Mouse (Mus musculus): Measurements from ENCODE around the gene AL731706.2. TPM values are rescaled to one million over a fixed set of nuclear protein-coding genes. Genes with fewer than 3 reads are reported as not detected.
A peak's percentile ranks its signal among the peaks of the same experiment; 100 is the strongest.
"Not testable (repeated sequence)": the region's sequence is repeated elsewhere in the genome, so short reads cannot be mapped to it uniquely, and the experiment has no call there.

AL731706.2 gene
- polyA plus RNA-seq, 1 experiment from 2014 or later = 40.4 TPM

DNA sequence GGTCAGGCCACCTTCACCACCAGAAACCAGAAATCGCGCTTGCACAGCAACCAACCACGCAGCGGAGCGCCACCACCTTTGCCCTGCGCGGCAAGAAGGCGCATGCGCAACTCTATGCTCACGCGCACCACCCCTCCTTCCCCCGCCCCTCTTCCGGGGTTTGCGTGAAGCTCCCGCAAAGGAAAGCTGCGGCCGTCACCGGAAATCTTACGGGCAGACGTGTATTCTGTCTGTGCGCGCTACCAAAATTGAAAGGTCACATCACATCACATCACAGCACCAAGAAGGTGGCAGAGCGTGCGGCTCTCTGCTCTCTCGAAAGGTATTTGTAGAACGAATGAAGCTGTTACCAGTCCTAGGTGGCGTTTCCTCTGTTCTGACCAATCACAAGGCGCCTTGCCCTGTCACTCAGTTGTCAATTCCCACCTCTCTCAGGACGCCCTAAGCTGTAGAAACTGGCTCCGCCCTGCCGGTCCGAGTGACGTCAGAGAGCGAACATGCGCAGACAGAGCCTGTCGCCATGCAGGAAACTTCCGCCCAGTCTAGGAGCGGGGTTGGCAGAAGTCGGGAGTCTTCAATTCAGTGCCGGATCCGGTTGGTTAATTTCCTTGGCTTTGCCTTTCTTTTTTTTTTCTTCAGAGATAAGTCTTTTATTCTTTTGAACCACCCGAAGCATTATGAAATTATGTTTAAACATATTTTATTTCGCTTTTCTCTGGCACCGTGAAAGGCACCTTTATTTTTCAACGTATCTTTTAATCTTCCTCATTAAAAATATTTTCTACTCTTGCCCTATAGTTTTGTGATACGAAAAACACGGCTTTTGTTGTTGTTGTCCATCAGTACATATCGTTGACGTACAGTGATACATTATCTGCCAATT, 5.8 kb upstream of the AL731706.2 start, which contains the start of the genes Slx4ip, AL731706.1 and Mkks:
Slx4ip (plus strand) TSS at position 151 of the 883 bp plus-strand sequence.
AL731706.1 (minus strand) TSS at position 322 of the 883 bp plus-strand sequence.
Mkks (minus strand) TSS at position 322 of the 883 bp plus-strand sequence.
- Histone ChIP-seq H3K4me1 (peaks cover 4% of the 10 kb centered on the region; the same call in 1 of the 2 replicates), H3K27ac (peak within 1 kb of the TSS; percentile 97), H3K36me3 (peaks cover 4% of the 10 kb centered on the region; the same call in 1 of the 2 replicates), H3K27me3 (ENCODE audit: low read depth, poor library complexity, severe bottlenecking) (no peaks in the 10 kb centered on the region), H3K4me3 (peak within 1 kb of the TSS; percentile 78), H3K9me3 (replicated peaks) (no peaks in the 10 kb centered on the region)
- under 1% methylated on average over 49 of the region's 49 CpGs for WGBS
- peak; percentile 98 for DNase-seq (ENCODE audit: low spot score)

DNA sequence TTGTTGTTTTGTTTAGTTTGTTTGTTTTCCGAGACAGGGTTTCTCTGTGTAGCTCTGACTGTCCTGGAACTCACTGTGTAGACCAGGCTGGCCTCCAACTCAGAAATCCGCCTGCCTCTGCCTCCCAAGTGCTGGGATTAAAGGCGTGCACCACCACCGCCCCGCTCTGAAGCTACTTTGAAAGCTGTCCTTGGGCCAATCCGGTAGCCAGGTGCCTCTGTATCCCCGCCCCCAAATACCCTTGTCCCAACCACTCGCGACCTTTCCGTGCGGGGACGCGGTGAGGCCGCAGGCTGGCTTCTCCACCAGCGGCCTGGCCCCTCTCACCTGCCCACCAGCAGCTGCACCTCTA, 5.2 kb upstream of the AL731706.2 start:
- Histone ChIP-seq H3K4me3 (peak overlapping the region; percentile 78), H3K27ac (peak overlapping the region; percentile 97)
- H3K36me3 ChIP-seq; H3K27me3 ChIP-seq (ENCODE audit: low read depth, poor library complexity, severe bottlenecking); DNase-seq (ENCODE audit: low spot score); H3K4me1 ChIP-seq; H3K9me3 ChIP-seq (replicated peaks): not testable (repeated sequence)
- WGBS = 7% methylated on average over 15 of the region's 15 CpGs

DNA sequence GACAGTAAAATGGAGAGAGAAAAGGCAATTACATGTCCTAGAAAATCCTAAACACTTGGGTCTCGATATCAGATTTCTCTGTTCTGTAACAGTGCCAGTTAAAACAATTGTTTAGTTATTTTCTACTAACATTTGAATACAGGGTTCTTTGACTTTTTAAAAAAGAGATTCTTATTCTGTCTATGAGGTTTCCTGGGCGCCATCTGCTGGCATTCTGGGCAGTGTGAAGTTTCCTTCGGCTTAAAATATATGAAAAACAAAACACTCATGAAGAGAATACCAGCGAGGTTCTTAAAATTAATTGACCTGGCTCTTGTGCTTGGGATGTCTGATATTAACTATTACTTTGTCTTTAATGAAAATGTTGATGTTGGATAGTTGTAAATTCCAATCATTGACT, 1.4 kb upstream of the AL731706.2 start:
- Histone ChIP-seq H3K27ac (no peak overlapping the region), H3K4me3 (no peak overlapping the region), H3K36me3 (peaks cover 37% of the 10 kb centered on the region), H3K9me3 (replicated peaks) (no peaks in the 10 kb centered on the region), H3K27me3 (ENCODE audit: low read depth, poor library complexity, severe bottlenecking) (no peaks in the 10 kb centered on the region), H3K4me1 (no peaks in the 10 kb centered on the region)
- no peak for DNase-seq (ENCODE audit: low spot score)
- WGBS = 78% methylated on average over 4 of the region's 4 CpGs

DNA sequence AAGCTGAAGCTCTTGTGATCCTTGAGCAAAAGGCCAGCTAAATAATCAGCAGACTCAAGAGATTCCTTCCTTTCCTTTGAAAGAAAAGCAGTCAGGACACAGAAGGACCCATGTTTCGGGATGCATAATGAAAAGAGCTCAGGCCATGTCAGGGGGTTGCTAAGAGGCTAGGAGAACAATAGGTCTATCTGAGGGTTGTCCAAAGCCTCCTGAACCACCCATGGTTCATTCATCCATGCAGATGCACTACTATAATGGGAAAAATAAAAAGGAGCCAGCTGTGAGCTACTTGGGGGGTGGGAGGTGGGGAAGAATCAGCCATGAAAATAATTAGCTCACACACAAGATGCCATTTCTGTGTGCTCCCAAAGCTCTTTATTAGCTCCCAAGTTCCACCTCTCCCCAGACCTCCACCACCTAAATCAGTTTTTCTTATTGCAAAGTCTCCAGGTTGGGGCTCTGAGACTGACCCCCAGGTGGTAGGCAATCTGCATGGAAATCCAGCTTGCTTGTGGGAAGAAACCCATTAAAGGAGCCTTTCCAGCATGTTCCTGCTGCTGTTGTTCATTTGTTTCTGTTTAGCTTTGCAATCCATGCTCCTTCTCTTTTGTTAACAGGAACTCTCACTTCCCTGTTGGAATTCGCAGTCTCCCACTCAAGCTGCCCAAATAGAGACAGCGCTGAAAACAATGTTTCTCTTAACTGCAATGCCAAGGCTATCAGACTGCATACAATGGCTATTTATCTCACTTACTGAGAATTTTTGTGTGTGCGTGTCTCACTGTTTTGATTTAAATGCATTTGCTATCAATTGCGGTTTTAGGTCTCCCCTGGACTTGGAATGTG, 30.7 kb downstream of the AL731706.2 start:
- peaks cover 18% of the 10 kb centered on the region for H3K4me1 ChIP-seq
- H3K27me3 ChIP-seq (ENCODE audit: low read depth, poor library complexity, severe bottlenecking) = no peaks in the 10 kb centered on the region
- H3K4me3 ChIP-seq = no peak overlapping the region
- peak overlapping the region; percentile 58; the same call in 1 of the 2 replicates for H3K27ac ChIP-seq
- H3K9me3 ChIP-seq (replicated peaks) = no peaks in the 10 kb centered on the region
- H3K36me3 ChIP-seq = no peaks in the 10 kb centered on the region
- 61% methylated on average over 5 of the region's 5 CpGs for WGBS
- DNase-seq (ENCODE audit: low spot score) = no peak

DNA sequence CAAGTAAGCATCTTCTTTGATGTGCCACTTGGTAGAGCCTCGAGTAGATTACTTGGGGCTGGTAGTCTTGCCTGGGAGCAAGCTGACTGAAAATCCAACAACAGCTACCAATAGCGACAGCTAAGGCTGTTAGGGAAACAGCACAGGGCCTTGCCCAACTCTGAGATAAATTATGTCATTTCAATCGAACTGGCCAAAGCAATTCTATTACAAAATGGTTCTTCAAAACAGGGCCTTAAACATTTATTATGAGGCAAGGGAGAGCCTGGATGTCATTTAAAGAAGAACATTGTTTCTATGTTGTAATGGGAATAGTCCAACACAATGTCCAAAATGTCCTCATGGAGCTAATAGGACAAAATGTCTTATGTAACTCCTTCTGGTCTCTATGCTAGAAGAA, 35.1 kb downstream of the AL731706.2 start:
- Histone ChIP-seq H3K4me1 (peaks cover 14% of the 10 kb centered on the region), H3K9me3 (replicated peaks) (no peaks in the 10 kb centered on the region), H3K4me3 (no peak overlapping the region), H3K36me3 (no peaks in the 10 kb centered on the region), H3K27me3 (ENCODE audit: low read depth, poor library complexity, severe bottlenecking) (no peaks in the 10 kb centered on the region), H3K27ac (no peak overlapping the region)
- 69% methylated on average over 3 of the region's 3 CpGs for WGBS
- DNase-seq (ENCODE audit: low spot score) = no peak

DNA sequence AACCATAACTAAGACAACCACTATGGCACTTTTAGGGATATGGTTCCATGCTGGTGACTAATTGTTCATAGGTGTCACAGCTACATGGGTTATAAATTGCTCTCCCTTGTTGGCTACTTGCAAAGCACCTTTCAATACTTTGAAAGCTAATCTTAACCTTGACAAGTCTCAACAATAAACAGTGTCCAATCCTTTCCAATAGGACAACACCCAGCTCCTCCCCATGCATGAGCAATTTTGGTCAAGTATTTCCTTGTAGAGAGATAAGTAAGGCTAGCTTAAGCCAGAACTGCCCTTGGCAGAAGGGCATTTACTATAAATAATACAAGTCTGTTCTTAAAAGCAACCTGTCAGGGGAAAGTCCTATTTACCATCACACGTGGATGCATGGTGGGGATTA, 47.5 kb downstream of the AL731706.2 start:
- WGBS = 59% methylated on average over 1 of the region's 1 CpGs
- Histone ChIP-seq H3K4me3 (no peak overlapping the region), H3K4me1 (no peaks in the 10 kb centered on the region), H3K9me3 (replicated peaks) (no peaks in the 10 kb centered on the region), H3K27me3 (ENCODE audit: low read depth, poor library complexity, severe bottlenecking) (no peaks in the 10 kb centered on the region), H3K27ac (no peak overlapping the region), H3K36me3 (no peaks in the 10 kb centered on the region)
- DNase-seq (ENCODE audit: low spot score) = no peak

DNA sequence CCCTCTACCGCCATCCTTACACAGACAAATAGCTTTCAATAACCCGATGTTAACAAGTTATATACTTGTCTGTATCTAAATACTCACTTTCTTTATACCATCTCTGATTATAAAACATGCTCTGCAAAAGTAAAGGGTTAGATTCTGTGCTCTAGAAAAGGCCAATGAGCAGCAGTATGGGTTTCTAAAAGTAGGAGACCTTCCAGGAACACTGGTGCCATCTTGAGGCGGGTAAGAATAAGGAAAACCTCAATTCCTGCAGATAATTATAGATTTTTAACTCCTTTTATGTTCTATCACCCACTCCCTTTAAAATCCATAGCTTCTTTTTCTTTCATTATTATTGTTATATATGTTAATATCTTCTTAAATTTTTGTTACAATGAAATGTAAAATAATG, 49.6 kb downstream of the AL731706.2 start:
- WGBS = 73% methylated on average over 3 of the region's 3 CpGs
- no peaks in the 10 kb centered on the region for H3K36me3 ChIP-seq
- no peak for DNase-seq (ENCODE audit: low spot score)
- H3K27me3 ChIP-seq (ENCODE audit: low read depth, poor library complexity, severe bottlenecking) = no peaks in the 10 kb centered on the region
- H3K4me1 ChIP-seq = no peaks in the 10 kb centered on the region
- no peak overlapping the region for H3K27ac ChIP-seq
- no peaks in the 10 kb centered on the region for H3K9me3 ChIP-seq (replicated peaks)
- H3K4me3 ChIP-seq = no peak overlapping the region

Other genes starting within 250 kb of the AL731706.2 start
- 0.36 and 0.39 TPM in 2 replicates for gene Snap25, start 172.2 kb downstream of the AL731706.2 start, polyA plus RNA-seq (2016; fragmentation: Nextera tagmentation; extraction: Ambion mirVana)
- gene Slx4ip, start 5.5 kb upstream of the AL731706.2 start, polyA plus RNA-seq (2016; fragmentation: Nextera tagmentation; extraction: Ambion mirVana) = 6.1 and 7.4 TPM in 2 replicates
- gene AL731706.1, start 5.7 kb upstream of the AL731706.2 start, polyA plus RNA-seq (2016; fragmentation: Nextera tagmentation; extraction: Ambion mirVana) = 18.9 and 21.7 TPM in 2 replicates
- 11.8 and 12.4 TPM in 2 replicates for gene Mkks, start 5.7 kb upstream of the AL731706.2 start, polyA plus RNA-seq (2016; fragmentation: Nextera tagmentation; extraction: Ambion mirVana)
- gene Jag1, start 231.0 kb upstream of the AL731706.2 start, polyA plus RNA-seq (2016; fragmentation: Nextera tagmentation; extraction: Ambion mirVana) = 7.6 and 14.7 TPM in 2 replicates

Data from limb, embryonic 10.5 days (tissue).